Mouse (Mus musculus) neural tube, embryonic 15.5 days (tissue): Measurements from ENCODE around the gene Antxr2. TPM values are rescaled to one million over a fixed set of nuclear protein-coding genes. Genes with fewer than 3 reads are reported as not detected.

Experiments used
- ATAC-seq: fragments of 200-750 bp; cut with Nextera tagmentation; 2 replicates; pipeline ENCODE4 v1.8.0; 2017; ENCODE audit warnings: mild to moderate bottlenecking, moderate TSS enrichment, moderate library complexity; ENCODE audit not compliant: low FRiP score
- H3K27ac ChIP-seq: fragments of 300-500 bp; sonication (generic); replicated peaks from 2 replicates; pipeline ENCODE4 v1.5.1; 2015; ENCODE audit warnings: mild to moderate bottlenecking, inconsistent platforms
- H3K27me3 ChIP-seq: fragments of 300-500 bp; sonication (generic); replicated peaks from 2 replicates; pipeline ENCODE4 v1.6.1; 2015; ENCODE audit warnings: inconsistent platforms
- H3K36me3 ChIP-seq: fragments of 300-500 bp; sonication (generic); 2 replicates; pipeline ENCODE4 v1.6.1; 2015; ENCODE audit warnings: inconsistent platforms
- H3K4me1 ChIP-seq: fragments of 300-500 bp; sonication (generic); 2 replicates; pipeline ENCODE4 v1.6.1; 2015; ENCODE audit warnings: inconsistent platforms
- H3K4me2 ChIP-seq: fragments of 300-500 bp; sonication (generic); 2 replicates; pipeline ENCODE4 v1.6.1; 2015; ENCODE audit warnings: inconsistent platforms, mild to moderate bottlenecking, moderate library complexity
- H3K4me3 ChIP-seq: fragments of 300-500 bp; sonication (generic); replicated peaks from 2 replicates; pipeline ENCODE4 v1.5.1; 2015; ENCODE audit warnings: mild to moderate bottlenecking, inconsistent platforms
- H3K9ac ChIP-seq: fragments of 300-500 bp; sonication (generic); replicated peaks from 2 replicates; pipeline ENCODE4 v1.6.1; 2015; ENCODE audit warnings: mild to moderate bottlenecking, inconsistent platforms
- H3K9me3 ChIP-seq: fragments of 300-500 bp; sonication (generic); replicated peaks from 2 replicates; pipeline ENCODE4 v1.6.1; 2016; ENCODE audit warnings: inconsistent platforms
- WGBS: fragments of 180-500 bp; shearing (Covaris S2); methylation state at CpG from one replicate; pipeline ENCODE4 v1.1.7; 2015; ENCODE audit warnings: mixed read lengths; 5-methylcytosine and 5-hydroxymethylcytosine counted together
- polyA plus RNA-seq: library from polyadenylated mRNA; unstranded; fragments of >200 nt; fragmentation: Nextera tagmentation; extraction: Ambion mirVana; gene quantifications from 2 replicates; pipeline ENCODE4 v1.2.1, GENCODE M21; 2015

Antxr2 gene
- polyA plus RNA-seq, 1 experiment from 2014 or later = 7.3 TPM

- WGBS = 96% methylated on average over 5 of the region's 5 CpGs
- no peaks in the 10 kb centered on the region for H3K4me1 ChIP-seq
- no peak overlapping the region for H3K27ac ChIP-seq
- no peak for ATAC-seq
- no peaks in the 10 kb centered on the region for H3K27me3 ChIP-seq
- no peaks in the 10 kb centered on the region for H3K9me3 ChIP-seq
- no peak overlapping the region for H3K4me3 ChIP-seq
- no peak overlapping the region for H3K4me2 ChIP-seq
- H3K9ac ChIP-seq = no peak overlapping the region
- H3K36me3 ChIP-seq = no peaks in the 10 kb centered on the region
Observed at GRCm38 (mm10) chr5:97851981-97852748, 178.7 kb downstream of the Antxr2 start.

GRCm38 (mm10) chr5:97847204-97847895, 183.5 kb downstream of the Antxr2 start:
- Histone ChIP-seq H3K9ac (no peak overlapping the region), H3K27ac (no peak overlapping the region), H3K9me3 (no peaks in the 10 kb centered on the region), H3K4me1 (no peaks in the 10 kb centered on the region), H3K4me2 (no peak overlapping the region), H3K36me3 (no peaks in the 10 kb centered on the region), H3K27me3 (no peaks in the 10 kb centered on the region), H3K4me3 (no peak overlapping the region)
- 80% methylated on average over 10 of the region's 10 CpGs for WGBS
- no peak for ATAC-seq

- WGBS = 96% methylated on average over 2 of the region's 2 CpGs
- Histone ChIP-seq H3K4me3 (no peak overlapping the region), H3K4me1 (no peaks in the 10 kb centered on the region), H3K27ac (no peak overlapping the region), H3K9me3 (no peaks in the 10 kb centered on the region), H3K4me2 (no peak overlapping the region), H3K27me3 (no peaks in the 10 kb centered on the region), H3K9ac (no peak overlapping the region), H3K36me3 (no peaks in the 10 kb centered on the region)
- ATAC-seq = no peak
Observed at GRCm38 (mm10) chr5:97846503-97846902, 184.3 kb downstream of the Antxr2 start.

GRCm38 (mm10) chr5:97842016-97842415, 188.8 kb downstream of the Antxr2 start:
- no peaks in the 10 kb centered on the region for H3K4me1 ChIP-seq
- H3K27ac ChIP-seq = no peak overlapping the region
- H3K27me3 ChIP-seq = no peaks in the 10 kb centered on the region
- no peak overlapping the region for H3K9ac ChIP-seq
- no peak overlapping the region for H3K4me2 ChIP-seq
- H3K4me3 ChIP-seq = no peak overlapping the region
- no peak for ATAC-seq
- WGBS = 60% methylated on average over 1 of the region's 1 CpGs
- H3K36me3 ChIP-seq = no peaks in the 10 kb centered on the region
- H3K9me3 ChIP-seq = no peaks in the 10 kb centered on the region

- H3K9ac ChIP-seq = no peak overlapping the region
- no peak overlapping the region for H3K4me3 ChIP-seq
- no peaks in the 10 kb centered on the region for H3K4me1 ChIP-seq
- no peaks in the 10 kb centered on the region for H3K27me3 ChIP-seq
- ATAC-seq = no peak
- no peak overlapping the region for H3K4me2 ChIP-seq
- no peaks in the 10 kb centered on the region for H3K9me3 ChIP-seq
- H3K27ac ChIP-seq = no peak overlapping the region
- no peaks in the 10 kb centered on the region for H3K36me3 ChIP-seq
Observed at GRCm38 (mm10) chr5:97839924-97840279, 190.9 kb downstream of the Antxr2 start.

GRCm38 (mm10) chr5:97839271-97839923, 191.4 kb downstream of the Antxr2 start:
- no peaks in the 10 kb centered on the region for H3K27me3 ChIP-seq
- H3K36me3 ChIP-seq = no peaks in the 10 kb centered on the region
- H3K4me3 ChIP-seq = no peak overlapping the region
- H3K4me1 ChIP-seq = no peaks in the 10 kb centered on the region
- H3K27ac ChIP-seq = no peak overlapping the region
- WGBS = 59% methylated on average over 3 of the region's 3 CpGs
- no peak overlapping the region for H3K9ac ChIP-seq
- H3K9me3 ChIP-seq = no peaks in the 10 kb centered on the region
- no peak overlapping the region for H3K4me2 ChIP-seq
- no peak for ATAC-seq

GRCm38 (mm10) chr5:97837333-97837732, 193.5 kb downstream of the Antxr2 start:
- Histone ChIP-seq H3K9ac (no peak overlapping the region), H3K4me3 (no peak overlapping the region), H3K27me3 (no peaks in the 10 kb centered on the region), H3K4me1 (no peaks in the 10 kb centered on the region), H3K36me3 (no peaks in the 10 kb centered on the region), H3K9me3 (no peaks in the 10 kb centered on the region), H3K4me2 (no peak overlapping the region), H3K27ac (no peak overlapping the region)
- no peak for ATAC-seq
- 73% methylated on average over 2 of the region's 2 CpGs for WGBS

GRCm38 (mm10) chr5:97835418-97835817, 195.4 kb downstream of the Antxr2 start:
- no peak for ATAC-seq
- no peak overlapping the region for H3K9ac ChIP-seq
- no peaks in the 10 kb centered on the region for H3K9me3 ChIP-seq
- WGBS = 80% methylated on average over 2 of the region's 2 CpGs
- H3K27me3 ChIP-seq = no peaks in the 10 kb centered on the region
- H3K4me2 ChIP-seq = no peak overlapping the region
- no peaks in the 10 kb centered on the region for H3K4me1 ChIP-seq
- H3K36me3 ChIP-seq = no peaks in the 10 kb centered on the region
- no peak overlapping the region for H3K4me3 ChIP-seq
- H3K27ac ChIP-seq = no peak overlapping the region

- no peak overlapping the region for H3K9ac ChIP-seq
- WGBS = 81% methylated on average over 1 of the region's 1 CpGs
- H3K27me3 ChIP-seq = no peaks in the 10 kb centered on the region
- H3K4me2 ChIP-seq = no peak overlapping the region
- no peaks in the 10 kb centered on the region for H3K9me3 ChIP-seq
- H3K27ac ChIP-seq = no peak overlapping the region
- H3K36me3 ChIP-seq = no peaks in the 10 kb centered on the region
- H3K4me3 ChIP-seq = no peak overlapping the region
- no peak for ATAC-seq
- H3K4me1 ChIP-seq = no peaks in the 10 kb centered on the region
Observed at GRCm38 (mm10) chr5:97834770-97835169, 196.1 kb downstream of the Antxr2 start.

Other genes with a start within 250 kb of the Antxr2 start
- gene Prdm8, start 136.2 kb upstream of the Antxr2 start, polyA plus RNA-seq = 3.6 and 3.9 TPM in 2 replicates
- gene Fgf5, start 223.1 kb upstream of the Antxr2 start, polyA plus RNA-seq = 1.4 and 1.7 TPM in 2 replicates